Mouse (Mus musculus): ENCODE measurements around the gene P4ha2. TPM values are rescaled to one million over a fixed set of nuclear protein-coding genes. Genes with fewer than 3 reads are reported as not detected.

P4ha2 gene
- polyA plus RNA-seq, 1 experiment, result 16.6 TPM

- H3K36me3 ChIP-seq (ENCODE audit: control insufficient read depth, insufficient read depth, low read length, poor library complexity, severe bottlenecking), result no peaks in the 10 kb centered on the region
- no peaks in the 10 kb centered on the region for H3K9me3 ChIP-seq (replicated peaks; ENCODE audit: control insufficient read depth, insufficient read depth, low read length, poor library complexity, severe bottlenecking)
- TF ChIP-seq POLR2A (IDR thresholded peaks at IDR 0.05; ENCODE audit: insufficient read depth, low read length), result no peak
- peak; percentile 38 for TF ChIP-seq CTCF (IDR thresholded peaks at IDR 0.05; ENCODE audit: low read depth, low read length)
- no peak for TF ChIP-seq EP300 (IDR thresholded peaks at IDR 0.05; ENCODE audit: insufficient read depth, low read depth, low read length)
- H3K27me3 ChIP-seq (ENCODE audit: control insufficient read depth, insufficient read depth, low read length, poor library complexity, severe bottlenecking), result 0 out of 2 replicates have a peak, but pooled peaks cover 2% of the 10 kb centered on the region
- no peak overlapping the region for H3K4me3 ChIP-seq (ENCODE audit: low read depth, low read length)
- no peaks in the 10 kb centered on the region for H3K4me1 ChIP-seq (ENCODE audit: control insufficient read depth, insufficient read depth, low read length)
- no peak overlapping the region for H3K9ac ChIP-seq (ENCODE audit: low read depth, poor library complexity, severe bottlenecking)
- H3K27ac ChIP-seq (ENCODE audit: insufficient read depth, low read length), result no peak overlapping the region
Observed at GRCm38 (mm10) chr11:54056132-54056531, 43.8 kb upstream of the P4ha2 start.

GRCm38 (mm10) chr11:54057428-54057827 is 42.5 kb upstream of the P4ha2 start:
- Histone ChIP-seq H3K4me1 (ENCODE audit: control insufficient read depth, insufficient read depth, low read length) (no peaks in the 10 kb centered on the region), H3K36me3 (ENCODE audit: control insufficient read depth, insufficient read depth, low read length, poor library complexity, severe bottlenecking) (no peaks in the 10 kb centered on the region)

GRCm38 (mm10) chr11:54058056-54058617 is 41.8 kb upstream of the P4ha2 start:
- H3K4me3 ChIP-seq (ENCODE audit: low read depth, low read length), result no peak overlapping the region
- TF ChIP-seq CTCF (IDR thresholded peaks at IDR 0.05; ENCODE audit: low read depth, low read length), result no peak
- no peak for TF ChIP-seq EP300 (IDR thresholded peaks at IDR 0.05; ENCODE audit: insufficient read depth, low read depth, low read length)
- no peaks in the 10 kb centered on the region for H3K9me3 ChIP-seq (replicated peaks; ENCODE audit: control insufficient read depth, insufficient read depth, low read length, poor library complexity, severe bottlenecking)
- H3K27ac ChIP-seq (ENCODE audit: insufficient read depth, low read length), result no peak overlapping the region
- no peaks in the 10 kb centered on the region for H3K4me1 ChIP-seq (ENCODE audit: control insufficient read depth, insufficient read depth, low read length)
- H3K9ac ChIP-seq (ENCODE audit: low read depth, poor library complexity, severe bottlenecking), result no peak overlapping the region
- 0 out of 2 replicates have a peak, but pooled peaks cover 2% of the 10 kb centered on the region for H3K27me3 ChIP-seq (ENCODE audit: control insufficient read depth, insufficient read depth, low read length, poor library complexity, severe bottlenecking)
- H3K36me3 ChIP-seq (ENCODE audit: control insufficient read depth, insufficient read depth, low read length, poor library complexity, severe bottlenecking), result no peaks in the 10 kb centered on the region

More at GRCm38 (mm10) chr11:54057428-54057827, 42.5 kb upstream of the P4ha2 start:
- Histone ChIP-seq H3K4me3 (ENCODE audit: low read depth, low read length) (no peak overlapping the region), H3K27ac (ENCODE audit: insufficient read depth, low read length) (no peak overlapping the region), H3K27me3 (ENCODE audit: control insufficient read depth, insufficient read depth, low read length, poor library complexity, severe bottlenecking) (0 out of 2 replicates have a peak, but pooled peaks cover 2% of the 10 kb centered on the region), H3K9ac (ENCODE audit: low read depth, poor library complexity, severe bottlenecking) (no peak overlapping the region), H3K9me3 (replicated peaks; ENCODE audit: control insufficient read depth, insufficient read depth, low read length, poor library complexity, severe bottlenecking) (no peaks in the 10 kb centered on the region)
- TF ChIP-seq POLR2A (IDR thresholded peaks at IDR 0.05; ENCODE audit: insufficient read depth, low read length) (no peak), EP300 (IDR thresholded peaks at IDR 0.05; ENCODE audit: insufficient read depth, low read depth, low read length) (no peak), CTCF (IDR thresholded peaks at IDR 0.05; ENCODE audit: low read depth, low read length) (no peak)

DNA sequence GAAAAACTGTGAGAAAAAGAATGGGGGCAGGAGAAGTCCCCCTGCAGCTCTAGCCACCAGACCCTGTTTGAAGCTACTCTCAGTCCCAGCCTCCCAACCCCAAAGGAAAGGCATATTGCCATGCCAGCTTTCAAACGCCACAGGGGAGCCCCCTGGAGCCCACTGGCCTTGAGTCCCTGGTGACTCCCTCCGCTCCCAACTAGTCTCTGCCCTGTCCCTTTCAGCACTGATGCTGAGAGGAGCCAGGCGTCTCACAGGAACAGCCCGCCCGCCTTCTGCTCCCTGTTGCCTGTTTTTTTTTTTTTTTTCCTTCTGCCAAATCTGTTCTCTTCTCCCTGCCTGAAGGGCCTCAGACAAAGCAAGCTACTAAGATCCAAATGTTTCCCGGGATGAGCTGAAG is 41.3 kb upstream of the P4ha2 start:
- Histone ChIP-seq H3K36me3 (ENCODE audit: control insufficient read depth, insufficient read depth, low read length, poor library complexity, severe bottlenecking) (no peaks in the 10 kb centered on the region), H3K27ac (ENCODE audit: insufficient read depth, low read length) (no peak overlapping the region), H3K27me3 (ENCODE audit: control insufficient read depth, insufficient read depth, low read length, poor library complexity, severe bottlenecking) (0 out of 2 replicates have a peak, but pooled peaks cover under 1% of the 10 kb centered on the region), H3K9me3 (replicated peaks; ENCODE audit: control insufficient read depth, insufficient read depth, low read length, poor library complexity, severe bottlenecking) (no peaks in the 10 kb centered on the region), H3K4me3 (ENCODE audit: low read depth, low read length) (no peak overlapping the region), H3K4me1 (ENCODE audit: control insufficient read depth, insufficient read depth, low read length) (no peaks in the 10 kb centered on the region), H3K9ac (ENCODE audit: low read depth, poor library complexity, severe bottlenecking) (no peak overlapping the region)
- no peak for TF ChIP-seq POLR2A (IDR thresholded peaks at IDR 0.05; ENCODE audit: insufficient read depth, low read length)
- TF ChIP-seq CTCF (IDR thresholded peaks at IDR 0.05; ENCODE audit: low read depth, low read length), result no peak
- no peak for TF ChIP-seq EP300 (IDR thresholded peaks at IDR 0.05; ENCODE audit: insufficient read depth, low read depth, low read length)

- Histone ChIP-seq H3K4me3 (ENCODE audit: low read depth, low read length) (no peak overlapping the region), H3K27ac (ENCODE audit: insufficient read depth, low read length) (no peak overlapping the region), H3K9me3 (replicated peaks; ENCODE audit: control insufficient read depth, insufficient read depth, low read length, poor library complexity, severe bottlenecking) (no peaks in the 10 kb centered on the region), H3K27me3 (ENCODE audit: control insufficient read depth, insufficient read depth, low read length, poor library complexity, severe bottlenecking) (no peaks in the 10 kb centered on the region), H3K36me3 (ENCODE audit: control insufficient read depth, insufficient read depth, low read length, poor library complexity, severe bottlenecking) (no peaks in the 10 kb centered on the region), H3K9ac (ENCODE audit: low read depth, poor library complexity, severe bottlenecking) (no peak overlapping the region), H3K4me1 (ENCODE audit: control insufficient read depth, insufficient read depth, low read length) (no peaks in the 10 kb centered on the region)
- TF ChIP-seq POLR2A (IDR thresholded peaks at IDR 0.05; ENCODE audit: insufficient read depth, low read length) (no peak), CTCF (IDR thresholded peaks at IDR 0.05; ENCODE audit: low read depth, low read length) (no peak), EP300 (IDR thresholded peaks at IDR 0.05; ENCODE audit: insufficient read depth, low read depth, low read length) (no peak)
Observed at GRCm38 (mm10) chr11:54059526-54059925, 40.4 kb upstream of the P4ha2 start.

DNA sequence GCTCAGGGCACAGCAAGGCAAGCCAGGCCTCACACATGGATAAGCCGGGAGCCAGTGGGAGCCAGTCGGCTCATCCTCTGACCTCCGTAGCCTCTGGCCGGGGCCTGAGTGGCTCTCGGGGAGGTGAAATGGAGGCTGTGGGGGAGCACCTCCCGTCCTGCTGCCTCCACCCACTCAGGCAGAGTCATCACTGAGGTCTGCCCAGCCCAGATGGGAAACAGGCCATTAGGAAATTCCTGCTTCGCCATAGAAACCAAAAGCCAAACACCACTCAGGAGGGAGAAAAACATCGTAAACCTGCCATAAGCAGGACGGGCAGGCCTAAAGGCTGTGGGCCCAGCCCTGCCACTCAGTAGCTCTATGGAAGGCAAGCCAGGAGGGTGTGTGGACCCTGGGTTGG is 39.6 kb upstream of the P4ha2 start:
- Histone ChIP-seq H3K27ac (ENCODE audit: insufficient read depth, low read length) (no peak overlapping the region), H3K9ac (ENCODE audit: low read depth, poor library complexity, severe bottlenecking) (no peak overlapping the region), H3K4me1 (ENCODE audit: control insufficient read depth, insufficient read depth, low read length) (no peaks in the 10 kb centered on the region)

More for the DNA sequence above, 39.6 kb upstream of the P4ha2 start:
- Histone ChIP-seq H3K27me3 (ENCODE audit: control insufficient read depth, insufficient read depth, low read length, poor library complexity, severe bottlenecking) (no peaks in the 10 kb centered on the region), H3K36me3 (ENCODE audit: control insufficient read depth, insufficient read depth, low read length, poor library complexity, severe bottlenecking) (no peaks in the 10 kb centered on the region), H3K9me3 (replicated peaks; ENCODE audit: control insufficient read depth, insufficient read depth, low read length, poor library complexity, severe bottlenecking) (no peaks in the 10 kb centered on the region), H3K4me3 (ENCODE audit: low read depth, low read length) (no peak overlapping the region)
- TF ChIP-seq CTCF (IDR thresholded peaks at IDR 0.05; ENCODE audit: low read depth, low read length) (no peak), POLR2A (IDR thresholded peaks at IDR 0.05; ENCODE audit: insufficient read depth, low read length) (no peak), EP300 (IDR thresholded peaks at IDR 0.05; ENCODE audit: insufficient read depth, low read depth, low read length) (no peak)
